Mouse (Mus musculus): ENCODE measurements at regions not wholly inside any gene's neighbourhood (a gene's known extent, or its start where the extent isn't known, plus 50 kb on each side); places are given as distances from the start of the nearest gene placed in this dataset.

GRCm38 (mm10) chr9:93930684-93931083 lies 607.2 kb downstream of the 1190002N15Rik start:
- no peak for TF ChIP-seq CTCF (IDR thresholded peaks at IDR 0.05; ENCODE audit: borderline replicate concordance, control insufficient read depth, extremely low read depth, insufficient read depth, low read length, poor library complexity)
- no peak for TF ChIP-seq POLR2A (IDR thresholded peaks at IDR 0.05; ENCODE audit: control insufficient read depth, extremely low read depth, insufficient read depth, low read length, poor library complexity)

Measured in thymus, adult 2 months (tissue).